Mouse (Mus musculus): ENCODE measurements at regions not wholly inside any gene's neighbourhood (a gene's known extent, or its start where the extent isn't known, plus 50 kb on each side); places are given as distances from the start of the nearest gene placed in this dataset.

DNA sequence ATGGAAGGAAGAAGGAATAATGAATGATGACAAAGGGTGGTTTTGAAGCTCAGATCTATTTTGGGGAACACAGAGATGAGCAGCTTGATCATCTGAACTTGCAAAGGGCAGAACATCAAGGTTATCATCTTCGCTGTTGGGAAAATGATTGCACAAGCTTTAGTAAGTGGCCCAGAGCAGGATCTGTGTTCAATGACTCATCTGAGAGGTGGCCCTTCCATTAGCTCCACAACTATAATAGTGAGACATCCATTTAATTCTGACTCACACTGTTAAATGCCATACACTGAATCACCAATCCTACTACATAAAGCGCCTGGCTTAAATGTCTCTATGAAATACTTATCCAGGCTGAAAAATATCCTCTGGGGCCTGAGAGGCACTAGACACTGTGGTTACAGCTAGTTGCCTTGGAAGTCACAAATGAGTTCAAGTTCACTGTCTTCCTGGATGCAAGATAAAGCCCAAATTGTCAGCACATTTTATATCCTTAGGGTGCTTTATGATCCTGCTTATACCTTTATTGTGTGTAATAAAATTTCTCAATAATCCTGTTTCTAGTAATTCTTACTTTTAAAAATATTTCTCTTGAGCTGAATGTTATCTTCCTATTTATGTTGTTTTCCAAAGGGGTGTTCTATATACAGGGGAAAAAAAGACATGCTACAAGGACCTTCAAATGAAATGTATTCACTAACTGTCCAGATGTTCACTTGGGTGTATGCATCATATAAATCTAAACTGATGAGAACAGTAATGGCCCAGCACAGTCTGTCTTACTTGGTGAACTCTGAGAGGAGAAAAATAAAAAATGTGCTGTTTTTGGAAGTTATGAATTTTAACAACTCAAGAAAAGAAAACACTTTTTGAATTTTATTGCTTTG is 687.9 kb upstream of the Cited2 start:
- intact Hi-C loops (cut with DNase I) = loop anchor here (10.0 kb wide), 1 partner anchor 690 kb away; the partner anchor contains the start of gene Cited2
- no peak for DNase-seq (ENCODE audit: low spot score in 2 of 2)

- DNase-seq (ENCODE audit: low spot score in 2 of 2) = no peak
- intact Hi-C loops (cut with DNase I) = loop anchor here (10.0 kb wide), 1 partner anchor 686 kb away; the partner anchor contains the start of gene Cited2
Measured at GRCm38 (mm10) chr10:17038259-17039043, 684.6 kb upstream of the Cited2 start.

GRCm38 (mm10) chr10:17042090-17042489 is 680.9 kb upstream of the Cited2 start:
- no peak for DNase-seq (ENCODE audit: low spot score in 2 of 2)
- intact Hi-C loops (cut with DNase I) = no loop called here

DNA sequence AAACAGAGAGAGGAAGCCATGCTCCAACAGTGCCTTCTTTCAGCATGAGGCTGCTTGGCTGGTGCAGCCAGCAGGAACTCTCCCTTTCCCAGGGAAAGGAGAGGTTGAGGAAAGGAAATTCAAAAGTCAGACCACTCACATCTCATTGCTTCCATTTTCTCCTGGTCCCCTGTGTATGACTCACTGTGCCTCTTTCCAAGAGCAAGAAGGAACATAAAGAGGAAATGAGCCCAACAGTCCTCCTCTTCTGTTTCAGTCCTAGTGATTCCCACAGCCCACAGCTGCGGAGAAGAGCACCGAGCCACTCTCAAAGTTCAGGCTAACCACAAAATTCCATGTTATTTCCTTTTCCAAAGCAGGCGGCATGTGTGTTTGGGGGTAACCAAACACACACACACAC is 680.0 kb upstream of the Cited2 start:
- intact Hi-C loops (cut with DNase I) = no loop called here
- no peak for DNase-seq (ENCODE audit: low spot score in 2 of 2)

- intact Hi-C loops (cut with DNase I) = no loop called here
- DNase-seq (ENCODE audit: low spot score in 2 of 2) = no peak
Measured at GRCm38 (mm10) chr10:17046765-17047164, 676.3 kb upstream of the Cited2 start.

GRCm38 (mm10) chr10:17072906-17073305 is 650.1 kb upstream of the Cited2 start:
- no peak for DNase-seq (ENCODE audit: low spot score in 2 of 2)
- intact Hi-C loops (cut with DNase I) = no loop called here

GRCm38 (mm10) chr10:17074013-17074401 is 649.0 kb upstream of the Cited2 start:
- no peak for DNase-seq (ENCODE audit: low spot score in 2 of 2)
- intact Hi-C loops (cut with DNase I) = no loop called here

DNA sequence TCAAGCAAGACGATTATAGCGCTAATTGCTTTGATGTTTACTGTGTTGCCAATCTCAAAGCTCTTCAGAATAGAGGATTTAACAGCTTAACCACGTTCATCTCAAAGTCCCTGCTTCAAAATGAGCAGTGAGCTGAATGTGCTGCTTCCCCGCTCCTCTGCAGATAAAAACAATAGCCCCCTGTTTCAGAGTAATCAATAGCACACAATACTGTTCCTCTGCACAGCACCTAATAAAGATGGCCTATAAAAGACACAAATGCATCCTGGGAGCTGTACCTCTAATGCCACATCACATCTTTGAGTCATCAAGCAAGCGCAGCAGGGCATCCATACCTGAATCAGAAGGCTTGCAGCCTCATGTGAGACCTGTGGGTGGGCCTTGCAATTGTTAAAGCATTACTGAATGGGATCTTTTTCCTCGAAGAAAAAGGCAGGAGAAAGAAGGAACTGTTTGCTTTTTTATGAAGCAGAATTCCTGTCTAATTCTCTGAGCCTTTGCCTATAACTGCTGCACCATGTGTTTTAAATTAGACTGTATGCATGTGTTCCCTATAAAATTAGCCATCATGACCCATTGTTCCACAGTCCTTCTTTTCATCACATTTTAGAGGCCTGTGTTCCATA is 648.5 kb upstream of the Cited2 start:
- intact Hi-C loops (cut with DNase I) = no loop called here
- no peak for DNase-seq (ENCODE audit: low spot score in 2 of 2)

DNA sequence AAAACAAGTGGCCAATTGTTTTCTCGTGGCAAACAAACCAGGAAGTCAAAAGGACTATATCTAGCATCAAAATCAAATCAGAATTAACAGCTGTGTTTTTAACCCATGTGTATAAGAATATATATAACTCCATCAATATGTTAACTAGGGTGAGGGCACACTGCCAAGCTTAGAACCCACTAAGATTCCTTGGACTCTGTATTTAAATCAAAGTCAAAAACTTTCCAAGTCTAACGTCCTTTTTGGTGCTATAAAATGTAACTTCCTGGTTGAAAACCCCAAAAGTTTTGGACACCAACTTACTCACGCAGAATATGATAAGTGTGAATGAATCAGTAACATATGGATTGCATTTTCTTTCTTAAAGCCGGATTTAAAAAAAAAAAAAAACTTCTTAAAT is 647.9 kb upstream of the Cited2 start:
- DNase-seq (ENCODE audit: low spot score in 2 of 2) = no peak
- intact Hi-C loops (cut with DNase I) = no loop called here

DNA sequence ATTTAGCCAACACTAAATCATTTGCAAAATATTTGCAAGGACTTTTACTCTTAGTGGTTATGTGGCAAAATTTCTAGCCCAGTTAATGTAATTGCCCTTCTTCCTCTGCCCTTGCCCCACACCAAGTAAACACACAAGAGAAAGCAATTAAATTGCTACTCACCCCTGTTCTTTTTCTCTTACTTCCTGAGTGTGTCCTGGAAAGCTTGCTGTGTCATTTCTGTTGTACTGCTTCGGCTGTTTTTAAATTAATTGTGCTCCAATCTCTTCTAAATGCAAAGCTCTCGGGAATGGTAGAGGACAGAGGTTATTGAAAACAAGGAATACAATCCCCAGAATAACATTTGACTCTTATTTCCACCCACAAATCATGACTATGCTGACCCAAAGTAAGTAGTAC is 647.4 kb upstream of the Cited2 start:
- intact Hi-C loops (cut with DNase I) = no loop called here

GRCm38 (mm10) chr10:17076186-17076585 is 646.8 kb upstream of the Cited2 start:
- no peak for DNase-seq (ENCODE audit: low spot score in 2 of 2)
- intact Hi-C loops (cut with DNase I) = no loop called here

More for the DNA sequence above, 647.4 kb upstream of the Cited2 start:
- no peak for DNase-seq (ENCODE audit: low spot score in 2 of 2)

DNA sequence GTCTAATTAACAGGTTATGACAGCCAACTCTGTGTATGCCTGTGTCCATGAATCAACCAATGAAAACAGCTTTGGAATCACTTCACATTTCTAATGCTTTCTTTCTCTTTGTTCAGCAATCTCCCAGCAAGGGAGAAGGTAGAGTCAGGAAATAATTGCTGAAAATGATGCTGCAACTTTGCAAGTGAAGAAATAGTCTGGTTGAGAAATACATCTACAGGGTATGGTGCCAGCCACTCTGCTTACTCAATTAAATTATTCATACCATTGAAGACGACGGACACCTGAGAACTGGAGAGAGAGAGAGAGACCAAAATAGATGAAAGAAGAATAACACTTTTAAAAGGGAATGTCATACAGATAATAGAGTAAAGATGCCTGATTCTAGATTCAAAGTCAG is 645.4 kb upstream of the Cited2 start:
- DNase-seq (ENCODE audit: low spot score in 2 of 2) = no peak
- intact Hi-C loops (cut with DNase I) = no loop called here

GRCm38 (mm10) chr10:17080818-17081217 is 642.2 kb upstream of the Cited2 start:
- no peak for DNase-seq (ENCODE audit: low spot score in 2 of 2)
- intact Hi-C loops (cut with DNase I) = loop anchor here (10.0 kb wide), 1 partner anchor 554 kb away; no protein-coding TSS in a partner anchor

GRCm38 (mm10) chr10:17082926-17083325 is 640.1 kb upstream of the Cited2 start:
- intact Hi-C loops (cut with DNase I) = loop anchor here (10.0 kb wide), 1 partner anchor 552 kb away; no protein-coding TSS in a partner anchor
- no peak for DNase-seq (ENCODE audit: low spot score in 2 of 2)

GRCm38 (mm10) chr10:17102065-17102464 is 621.0 kb upstream of the Cited2 start:
- DNase-seq (ENCODE audit: low spot score in 2 of 2) = no peak
- intact Hi-C loops (cut with DNase I) = no loop called here

DNA sequence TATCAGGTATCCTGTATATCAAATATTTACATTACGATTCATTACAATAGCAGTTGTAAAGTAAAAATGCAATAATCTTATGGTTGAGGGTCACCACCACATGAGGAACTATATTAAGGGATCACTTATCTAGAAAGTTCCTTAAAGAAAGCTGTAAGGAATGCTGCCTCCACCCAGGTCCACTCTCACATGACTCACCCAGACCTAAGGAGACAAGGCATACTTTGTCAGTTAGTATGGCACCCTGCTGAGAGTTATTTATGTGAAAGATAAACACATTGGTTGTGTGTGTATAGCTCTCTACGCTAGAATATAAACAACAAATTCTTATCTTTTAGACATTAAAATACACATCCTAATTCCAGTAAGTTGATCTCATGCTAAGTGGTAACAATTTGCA is 619.6 kb upstream of the Cited2 start:
- intact Hi-C loops (cut with DNase I) = no loop called here
- no peak for DNase-seq (ENCODE audit: low spot score in 2 of 2)

DNA sequence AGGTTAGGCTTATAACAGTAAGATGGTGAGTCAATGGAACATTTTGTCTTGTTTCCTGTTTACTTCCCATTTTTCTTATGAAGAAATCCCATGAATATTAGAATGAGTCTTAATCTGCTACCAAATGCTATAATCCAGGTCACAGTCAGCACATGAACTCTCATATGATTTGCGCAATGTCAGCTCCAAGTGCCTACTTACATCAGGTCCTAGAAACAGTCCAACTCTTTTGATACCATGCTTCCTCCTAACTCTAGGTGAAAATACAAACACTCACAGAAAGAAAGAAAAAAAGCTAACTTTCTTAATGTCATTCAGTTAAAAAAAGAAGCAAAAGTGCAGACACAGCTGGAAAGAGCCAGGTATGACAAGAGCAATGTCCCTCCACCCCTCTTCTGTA is 616.2 kb upstream of the Cited2 start:
- intact Hi-C loops (cut with DNase I) = no loop called here
- DNase-seq (ENCODE audit: low spot score in 2 of 2) = no peak

GRCm38 (mm10) chr10:17111071-17111470 is 611.9 kb upstream of the Cited2 start:
- no peak for DNase-seq (ENCODE audit: low spot score in 2 of 2)
- intact Hi-C loops (cut with DNase I) = no loop called here

- no peak for DNase-seq (ENCODE audit: low spot score in 2 of 2)
- intact Hi-C loops (cut with DNase I) = no loop called here
Measured at GRCm38 (mm10) chr10:17114805-17115204, 608.2 kb upstream of the Cited2 start.
